Mouse (Mus musculus) midbrain, embryonic 16.5 days (tissue): ENCODE measurements around the gene Gm9944. TPM values are rescaled to one million over a fixed set of nuclear protein-coding genes. Genes with fewer than 3 reads are reported as not detected.

Experiments used
- polyA plus RNA-seq: library from polyadenylated mRNA; unstranded; fragments of >200 nt; fragmentation: Nextera tagmentation; extraction: Ambion mirVana; gene quantifications from 2 replicates; pipeline ENCODE4 v1.2.1, GENCODE M21; 2015

Gm9944 gene
- polyA plus RNA-seq, 1 experiment from 2014 or later: not detected

Other genes with a start within 250 kb of the Gm9944 start
- not detected in 2 replicates for gene C87977, start 240.0 kb downstream of the Gm9944 start, polyA plus RNA-seq
- gene Pramel5, start 172.8 kb downstream of the Gm9944 start, polyA plus RNA-seq: not detected in 2 replicates
- gene Gm13128, start 123.1 kb downstream of the Gm9944 start, polyA plus RNA-seq: not detected in 2 replicates
- not detected in 2 replicates for gene Gm13119, start 95.4 kb downstream of the Gm9944 start, polyA plus RNA-seq
- gene Pramef20, start 75.4 kb downstream of the Gm9944 start, polyA plus RNA-seq: not detected in 2 replicates
- gene Pramef12, start 44.9 kb downstream of the Gm9944 start, polyA plus RNA-seq: not detected in 2 replicates
- gene 1700012P22Rik, start 14.5 kb downstream of the Gm9944 start, polyA plus RNA-seq: 0.38 TPM in 1 of 2 replicates, not detected in the other
- gene Aadacl3, start 10.4 kb upstream of the Gm9944 start, polyA plus RNA-seq: not detected in 2 replicates
- gene 9430007A20Rik, start 66.5 kb upstream of the Gm9944 start, polyA plus RNA-seq: not detected in 2 replicates
- not detected in 2 replicates for gene Gm13124, start 111.8 kb upstream of the Gm9944 start, polyA plus RNA-seq
- not detected in 2 replicates for gene Aadacl4, start 160.4 kb upstream of the Gm9944 start, polyA plus RNA-seq
- not detected in 2 replicates for gene Gm436, start 233.1 kb upstream of the Gm9944 start, polyA plus RNA-seq